Mouse (Mus musculus) 3134 (cell line): ENCODE results near the gene Fads2.
"Not testable (repeated sequence)": the region's sequence is repeated elsewhere in the genome, so short reads cannot be mapped to it uniquely, and the experiment has no call there.

Source experiments
- DNase-seq: peaks from one replicate; pipeline ENCODE4 v3.0.0-alpha.2; 2011; ENCODE audit warnings: low spot score; ENCODE audit not compliant: insufficient read length; ENCODE audit errors: extremely low read depth

Gene Fads2

DNA sequence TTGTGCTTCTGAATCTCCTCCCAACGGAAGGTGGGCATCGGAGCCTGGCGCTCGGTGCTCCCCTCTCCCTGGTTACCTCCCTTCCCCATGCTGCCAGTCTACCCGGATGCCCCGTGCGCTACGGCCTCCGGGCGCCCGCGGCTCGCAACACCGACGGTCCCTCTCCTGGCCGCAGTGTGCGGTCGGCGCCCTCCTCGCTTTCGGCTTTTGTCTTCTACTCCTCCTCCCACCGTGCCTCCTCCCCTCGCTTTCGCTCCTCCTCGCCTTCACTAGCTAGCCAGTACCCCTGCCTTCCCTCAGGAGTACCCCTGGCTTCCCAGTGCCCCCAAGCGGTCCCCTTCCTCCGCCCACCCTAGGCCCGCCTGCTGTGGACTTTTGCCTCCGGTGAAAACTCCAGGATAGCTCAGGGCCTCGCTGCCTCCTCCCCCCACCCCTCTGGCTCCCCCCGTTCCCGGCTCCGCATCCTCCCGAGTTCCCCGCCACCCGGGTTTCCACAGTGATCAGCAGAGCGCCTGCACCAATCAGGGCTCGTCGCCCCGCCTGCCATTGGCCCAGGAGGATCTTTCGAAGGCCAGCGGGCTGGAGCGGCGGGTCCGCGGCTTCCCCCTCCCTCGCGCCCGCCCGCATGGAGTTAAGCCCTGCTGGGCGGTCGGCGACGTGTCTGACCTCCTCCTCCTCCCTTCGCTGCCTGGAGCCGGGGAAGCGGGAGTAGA, at the start of gene Fads2:
Fads2 (minus strand) TSS at position 406 of the 713 bp plus-strand sequence.
- DNase-seq: peak; percentile 98

DNA sequence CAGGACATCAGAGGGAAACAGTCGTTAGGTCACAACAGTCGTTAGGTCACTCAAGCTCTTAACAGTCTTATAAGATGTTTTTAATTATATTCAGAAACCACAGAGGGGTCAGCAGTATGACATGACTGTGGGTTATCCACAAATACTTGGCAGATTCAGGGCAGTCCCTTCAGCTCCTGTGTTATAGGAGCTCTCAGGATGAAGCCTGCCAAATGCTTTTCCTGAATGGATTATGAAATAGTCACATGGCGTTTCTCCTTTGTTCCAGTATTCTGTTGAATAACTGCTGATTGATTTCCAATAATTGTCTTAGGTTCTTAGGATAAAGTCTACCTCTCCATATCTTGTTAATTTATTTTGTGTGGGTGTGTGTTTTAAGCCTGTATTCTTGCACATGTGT, 47.6 kb upstream of the Fads2 start:
- no peak for DNase-seq

DNA sequence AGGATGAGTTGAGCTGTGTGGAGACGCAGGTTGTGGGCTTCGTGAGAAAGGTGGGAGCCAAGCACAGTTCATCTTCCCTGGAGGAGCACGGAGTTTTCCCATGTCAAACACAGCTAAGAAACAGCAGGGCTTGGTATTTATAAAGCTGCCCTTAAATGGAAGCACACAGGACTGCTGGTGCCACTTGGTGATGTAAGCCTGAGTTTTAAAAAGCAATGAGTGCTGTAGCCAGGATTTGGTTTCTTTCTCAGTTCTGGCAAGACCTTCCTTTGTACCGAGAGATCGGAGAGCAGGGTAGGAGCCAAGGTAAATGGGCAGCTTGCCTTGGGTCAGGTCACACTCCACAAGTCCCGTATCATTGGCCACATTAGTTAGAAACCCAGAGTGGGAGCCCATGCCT, 47.0 kb upstream of the Fads2 start:
- DNase-seq: no peak

DNA sequence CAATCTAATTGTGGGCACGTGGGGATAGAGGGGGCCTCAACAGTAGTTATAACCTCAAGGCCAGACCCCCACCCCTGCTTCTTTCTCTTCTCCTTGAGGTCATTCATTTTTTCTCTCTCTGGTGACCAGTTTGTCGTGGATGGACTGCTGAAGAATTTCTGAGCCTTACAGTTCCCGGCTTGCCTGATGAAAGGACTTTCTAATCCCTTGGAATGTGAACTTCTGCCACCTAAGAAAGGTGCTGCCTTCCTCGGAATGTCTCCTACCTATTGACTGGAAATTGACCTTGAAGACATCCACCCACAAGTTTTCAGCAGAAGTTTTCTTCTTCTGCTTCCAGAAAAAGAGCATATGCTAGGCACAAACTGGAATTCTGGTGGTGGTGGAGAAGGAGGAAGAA, 42.9 kb upstream of the Fads2 start:
- no peak for DNase-seq

DNA sequence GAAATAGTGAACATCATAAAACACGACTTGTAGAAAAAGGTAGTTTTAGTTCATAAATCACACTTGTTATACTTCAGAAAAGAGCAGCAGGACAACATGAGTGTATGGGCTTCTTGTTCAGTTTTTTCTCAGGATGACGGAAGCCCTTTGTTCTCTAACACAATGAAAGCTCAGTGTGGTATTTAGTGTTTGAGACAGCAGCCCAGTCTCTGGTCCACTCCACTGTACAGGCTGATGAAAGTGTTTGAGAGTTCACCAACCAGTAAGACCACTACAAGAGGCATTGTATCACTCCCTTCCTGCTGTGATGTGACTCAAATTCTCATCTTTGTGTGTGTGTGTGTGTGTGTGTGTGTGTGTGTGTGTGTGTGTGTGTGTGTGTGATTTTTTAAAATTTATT, 42.1 kb upstream of the Fads2 start:
- DNase-seq: no peak

DNA sequence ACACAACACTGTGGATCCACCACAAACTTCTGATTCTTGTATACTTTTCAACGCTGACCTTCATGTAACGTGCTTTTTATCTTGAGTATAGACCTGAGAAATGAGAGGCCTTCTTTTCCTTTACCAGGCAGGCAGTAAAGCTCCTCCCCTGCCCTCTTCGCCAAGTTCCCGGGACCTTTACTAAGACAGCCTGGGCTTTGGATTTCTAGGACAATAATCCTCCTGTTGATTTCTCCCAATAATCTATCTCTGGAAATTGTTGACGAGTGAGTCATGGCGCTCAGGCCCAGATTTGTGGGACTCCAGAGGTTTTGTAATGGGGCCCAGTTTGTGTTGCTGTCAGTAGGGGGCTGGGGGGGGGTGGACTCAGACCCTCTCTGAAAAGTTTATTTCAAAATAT, 38.2 kb upstream of the Fads2 start:
- DNase-seq: no peak

DNA sequence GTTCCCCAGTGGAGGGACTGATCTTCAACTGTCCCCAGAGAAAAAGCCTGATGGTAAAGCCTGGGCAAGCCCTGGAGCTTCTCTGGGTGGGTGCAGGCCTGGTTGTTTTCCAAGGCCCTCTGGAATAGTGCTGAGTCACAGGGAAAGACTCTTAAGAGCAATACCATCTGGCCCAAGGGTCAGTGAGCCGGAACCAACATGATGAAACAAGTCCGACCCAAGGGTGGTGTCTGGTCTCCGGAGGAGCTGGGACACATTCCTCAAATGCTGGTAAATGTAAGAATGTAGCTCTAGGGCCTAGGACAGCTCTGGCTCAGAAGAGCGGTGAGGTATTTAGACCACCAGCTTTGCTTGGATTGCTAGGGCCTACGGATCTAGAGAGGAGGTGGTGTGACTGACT, 35.9 kb upstream of the Fads2 start:
- peak; percentile 74 for DNase-seq

DNA sequence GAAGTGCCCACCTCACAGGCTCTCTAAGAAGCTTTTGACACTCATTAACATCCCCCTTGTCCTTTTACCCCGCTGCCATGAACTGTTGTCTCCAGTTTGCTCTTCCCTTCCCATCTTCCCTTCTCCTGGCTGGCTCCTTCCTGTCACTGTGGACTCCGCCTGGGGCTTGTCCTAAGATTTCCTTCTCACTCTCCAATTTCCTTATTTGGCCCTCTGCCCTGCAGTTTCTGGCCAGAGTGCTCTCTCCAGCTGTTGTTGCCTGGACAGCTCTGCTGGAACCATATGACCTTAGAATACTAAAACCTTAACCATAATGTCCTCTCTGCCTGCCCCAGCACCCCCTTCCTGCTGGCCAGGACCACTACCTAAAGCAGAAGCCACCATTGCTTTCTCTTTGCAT, 33.1 kb upstream of the Fads2 start:
- DNase-seq: no peak

DNA sequence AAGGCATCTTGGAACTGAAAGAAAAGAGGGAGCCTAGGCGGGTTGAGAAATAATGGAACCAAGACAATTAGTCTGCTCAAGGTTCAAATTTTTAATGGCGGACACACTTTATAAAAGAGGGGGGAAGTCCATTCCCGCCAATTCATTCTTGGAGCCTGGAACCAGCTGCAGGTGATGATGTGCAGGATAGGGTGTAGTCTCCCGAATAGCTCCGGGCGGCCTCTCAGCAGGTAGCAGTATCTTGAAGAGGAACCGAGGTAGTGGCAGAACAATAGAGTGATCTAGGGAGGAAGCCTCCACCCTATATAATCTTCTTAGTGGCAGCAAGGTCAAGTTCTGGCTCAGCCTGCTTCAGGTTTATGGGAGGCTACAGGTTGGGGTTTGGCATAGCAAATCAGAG, 28.0 kb upstream of the Fads2 start:
- not testable (repeated sequence) for DNase-seq

DNA sequence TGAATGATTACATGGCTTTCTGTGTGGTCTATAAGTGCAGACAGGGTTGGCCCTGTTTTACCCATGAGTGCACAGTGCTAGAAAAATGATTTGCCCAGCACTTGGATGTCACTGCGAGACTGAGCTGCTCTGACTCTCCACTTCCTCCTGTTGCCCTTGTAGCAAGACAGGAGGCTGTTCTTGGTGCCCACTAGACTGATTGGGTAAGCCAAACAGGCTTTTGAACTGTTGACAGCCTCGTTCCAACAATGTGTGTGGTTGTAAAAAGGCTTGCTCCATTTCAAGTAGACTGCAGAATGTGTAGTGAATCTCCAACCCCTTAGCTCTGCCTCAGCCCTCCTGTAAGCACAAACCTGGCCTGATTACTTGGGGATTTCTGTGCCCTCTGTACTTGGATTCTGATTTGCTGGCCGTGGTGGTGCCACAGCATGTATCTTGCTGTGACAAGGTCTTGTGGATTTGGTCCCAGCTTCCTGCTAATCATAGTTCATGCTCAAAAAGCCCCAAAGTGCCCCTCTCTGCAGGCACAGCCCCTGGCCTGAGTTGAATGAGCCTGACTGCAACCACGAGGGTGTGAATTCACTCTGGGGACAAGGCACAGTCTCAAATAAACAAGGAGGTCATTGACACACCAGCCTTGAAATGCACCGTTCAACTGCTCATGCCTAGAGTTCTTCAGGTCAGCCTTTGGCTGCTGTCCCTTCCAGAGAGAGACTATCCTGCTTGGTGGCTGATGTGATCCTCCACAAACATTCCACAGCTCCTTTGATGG, 25.1 kb upstream of the Fads2 start:
- no peak for DNase-seq

DNA sequence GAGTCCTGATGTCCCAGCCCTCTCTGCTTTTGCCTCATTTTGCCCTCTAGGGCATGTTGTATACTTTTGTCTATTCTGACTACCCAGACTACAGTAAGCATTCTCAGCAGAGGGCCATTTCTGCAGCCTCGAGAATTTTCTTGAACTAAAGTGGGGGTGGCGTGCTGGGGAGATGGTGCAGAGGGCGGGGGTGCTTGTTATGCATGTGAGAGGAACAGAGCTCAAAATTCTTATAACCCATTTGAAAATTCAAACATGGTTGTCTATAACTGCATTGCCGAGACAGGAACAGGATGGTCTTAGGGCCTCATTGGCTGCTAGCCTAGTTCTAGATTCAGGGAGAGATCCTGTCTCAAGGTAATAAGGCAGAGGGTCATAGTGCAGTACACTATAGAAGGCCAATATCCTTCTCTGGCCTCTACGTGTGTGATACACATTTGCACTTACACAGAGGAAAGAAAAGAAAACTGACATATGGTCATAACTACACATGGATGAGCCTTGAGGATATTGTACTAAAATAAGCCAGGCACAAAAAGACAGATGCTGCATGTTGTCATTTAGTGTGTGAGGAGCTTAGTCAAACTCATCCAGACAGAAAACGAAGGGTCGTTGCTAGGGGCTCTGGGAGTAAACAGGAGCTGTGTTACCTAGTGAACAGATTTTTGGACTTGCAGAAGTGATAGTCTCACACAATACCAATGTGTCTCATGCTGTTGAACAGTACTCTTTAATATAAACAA, 22.5 kb upstream of the Fads2 start:
- no peak for DNase-seq

DNA sequence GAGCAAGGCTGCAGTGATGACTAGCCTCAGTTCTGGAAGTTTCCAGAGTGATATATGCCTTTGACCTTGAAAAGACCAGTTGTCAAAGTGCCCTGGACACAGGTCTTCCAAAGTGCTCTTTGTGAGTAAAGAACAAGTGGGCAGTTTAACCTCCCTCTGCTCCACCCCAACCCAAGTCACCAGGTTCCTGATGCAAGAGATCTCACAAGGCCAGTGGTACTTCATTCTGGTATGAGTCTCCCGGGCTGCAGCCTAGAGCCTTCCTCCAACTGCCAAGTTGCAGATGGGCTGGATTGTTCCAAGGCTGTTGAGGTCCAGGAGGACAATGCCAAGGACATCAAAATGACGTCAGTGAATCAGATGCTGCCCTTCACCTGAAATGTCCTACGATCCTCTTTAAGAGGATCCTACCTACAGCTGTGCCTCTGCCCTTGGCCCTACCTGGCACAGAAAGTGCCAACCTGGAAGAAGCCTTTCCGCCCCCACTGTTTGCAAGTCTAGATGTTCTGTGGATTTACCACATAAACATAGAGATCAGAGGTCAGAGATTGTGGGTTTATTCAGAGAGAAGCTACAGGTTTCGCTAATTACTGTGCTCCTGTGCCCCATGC, 20.6 kb upstream of the Fads2 start:
- DNase-seq: no peak

DNA sequence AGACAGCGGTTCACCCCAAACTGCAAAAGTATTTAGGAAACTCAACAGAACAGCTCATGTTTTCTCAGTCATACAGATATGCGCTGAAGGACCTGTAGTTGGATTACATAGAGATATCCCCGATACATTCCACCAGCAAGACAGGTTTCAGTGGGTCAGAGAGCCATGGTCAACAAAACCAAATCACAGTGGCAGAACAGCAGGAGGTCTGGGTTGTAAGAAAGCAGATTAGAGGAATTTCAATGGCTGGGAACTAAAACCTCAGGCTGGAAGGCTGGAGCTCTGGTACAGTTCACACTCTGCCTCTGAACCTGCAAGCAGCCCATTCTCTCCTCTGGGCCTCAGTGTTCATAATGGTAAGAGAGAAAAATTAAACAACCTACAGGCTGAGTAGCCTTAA, 15.1 kb upstream of the Fads2 start:
- DNase-seq: no peak

DNA sequence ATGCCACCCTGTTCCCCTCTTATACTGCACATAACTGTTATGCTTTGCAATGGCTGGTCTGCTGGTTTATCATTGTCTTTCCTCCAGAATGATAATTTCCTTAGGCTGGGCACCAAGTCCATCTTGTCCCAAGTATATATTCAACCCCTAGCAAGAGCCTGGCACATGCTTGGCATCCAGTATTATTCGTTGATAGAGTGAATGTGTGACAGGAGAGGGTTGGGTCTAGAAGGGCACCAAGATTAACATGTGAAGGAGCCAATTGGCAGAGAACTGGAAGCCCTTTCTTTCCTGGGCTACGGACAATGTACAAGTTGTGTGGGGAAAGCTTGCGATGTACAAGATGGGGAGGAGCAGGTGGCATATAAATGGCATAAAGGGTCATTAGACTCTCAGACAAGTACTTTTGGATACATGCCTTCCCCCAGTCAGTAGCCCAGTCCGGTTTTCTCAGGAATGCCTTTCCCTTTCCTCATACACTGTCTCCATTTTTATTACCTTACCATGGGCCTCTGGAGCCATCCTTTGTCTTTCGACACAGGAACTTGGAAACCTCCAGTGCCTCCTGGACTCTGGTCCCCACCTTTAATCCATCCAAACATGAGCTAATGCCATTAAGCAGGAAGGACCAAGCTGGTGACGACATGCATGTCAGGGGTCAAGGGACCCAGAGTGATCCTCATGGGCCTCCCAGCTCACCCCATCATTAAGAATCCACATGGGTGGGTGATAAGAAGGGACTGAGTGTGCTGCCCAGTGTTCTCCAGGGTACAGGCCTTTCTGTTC, 14.0 kb upstream of the Fads2 start:
- no peak for DNase-seq

DNA sequence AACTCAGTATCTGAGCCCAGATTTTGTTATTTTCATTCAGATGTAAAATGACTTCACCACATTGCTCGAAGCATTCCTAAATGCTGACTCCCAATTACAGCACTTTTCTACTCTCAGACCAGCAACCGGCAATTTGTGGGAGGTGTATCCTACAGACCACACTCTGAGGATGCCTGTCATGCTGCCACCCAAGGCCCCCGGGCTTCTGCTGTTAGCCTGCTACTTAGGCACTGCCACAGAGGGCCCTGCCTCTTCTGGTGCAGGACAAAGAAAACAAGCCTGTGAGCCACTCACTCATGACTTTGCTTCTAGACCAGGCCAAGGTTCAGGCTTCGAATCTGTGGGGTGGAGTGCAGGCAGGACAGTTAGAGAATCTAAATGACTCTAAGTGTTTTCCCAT, 11.4 kb upstream of the Fads2 start:
- DNase-seq: peak; percentile 49

DNA sequence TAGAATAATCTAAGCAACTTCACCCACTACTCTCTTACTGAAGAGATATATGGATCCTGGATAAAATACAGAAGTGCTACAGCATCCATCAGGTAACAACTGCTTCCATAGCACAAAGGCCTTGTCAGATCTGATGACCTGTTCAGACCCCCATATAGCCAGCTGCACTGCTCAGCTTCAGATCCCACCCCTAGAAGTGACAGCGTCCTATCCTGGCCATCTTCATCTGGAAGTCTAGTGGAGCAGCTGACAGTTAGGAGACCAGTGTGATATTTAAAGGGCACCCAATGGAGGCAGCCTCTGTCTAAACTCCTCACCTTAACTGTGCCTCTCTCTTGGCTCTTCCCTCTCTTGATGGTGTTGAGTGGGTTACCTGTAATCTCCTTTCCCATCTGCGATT, 7.1 kb upstream of the Fads2 start:
- DNase-seq: no peak

DNA sequence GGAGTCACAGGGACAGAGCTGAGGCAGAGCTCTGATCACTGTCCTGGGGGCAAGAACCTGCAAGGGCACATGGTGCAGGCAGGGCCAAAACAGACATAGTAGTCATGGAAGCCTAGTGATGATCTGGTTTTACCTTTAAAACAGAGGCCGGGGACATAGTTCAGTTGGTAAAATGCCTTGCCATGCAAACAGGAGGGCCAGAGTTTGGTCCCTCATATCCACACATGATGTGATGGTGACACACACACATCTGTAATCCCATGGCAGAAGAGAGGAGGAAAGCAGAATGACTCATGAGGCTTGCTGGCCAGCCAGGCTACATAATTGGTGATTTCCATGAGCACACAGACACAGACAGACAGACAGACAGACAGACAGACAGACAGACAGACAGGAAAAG, 6.6 kb upstream of the Fads2 start:
- DNase-seq: no peak

DNA sequence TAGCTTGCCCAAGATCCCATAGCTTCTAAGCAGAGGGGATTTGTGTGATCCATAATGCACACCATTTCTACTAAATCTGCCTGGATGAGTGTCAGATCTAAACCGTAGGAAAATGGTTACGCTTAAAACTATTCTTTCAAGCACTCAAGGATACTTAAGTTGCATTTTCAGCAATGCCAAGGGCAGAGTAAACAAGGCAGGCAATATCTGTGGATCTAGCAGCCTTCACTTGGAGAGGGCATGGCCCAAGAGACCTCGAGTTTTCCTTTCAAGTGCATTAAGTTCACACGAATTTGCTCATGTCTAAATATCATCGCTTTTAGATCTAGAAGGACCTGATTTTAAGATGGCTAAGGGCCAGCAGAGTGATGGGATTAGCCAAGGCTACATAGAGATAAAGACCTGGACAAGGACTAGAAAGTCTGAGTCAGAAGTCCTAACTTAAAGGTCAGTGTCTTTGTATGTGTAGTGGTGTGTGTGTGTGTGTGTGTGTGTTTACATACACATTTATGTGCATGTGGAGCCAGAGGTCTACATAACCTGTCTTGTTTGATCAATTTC, 5.6 kb upstream of the Fads2 start:
- DNase-seq: no peak

DNA sequence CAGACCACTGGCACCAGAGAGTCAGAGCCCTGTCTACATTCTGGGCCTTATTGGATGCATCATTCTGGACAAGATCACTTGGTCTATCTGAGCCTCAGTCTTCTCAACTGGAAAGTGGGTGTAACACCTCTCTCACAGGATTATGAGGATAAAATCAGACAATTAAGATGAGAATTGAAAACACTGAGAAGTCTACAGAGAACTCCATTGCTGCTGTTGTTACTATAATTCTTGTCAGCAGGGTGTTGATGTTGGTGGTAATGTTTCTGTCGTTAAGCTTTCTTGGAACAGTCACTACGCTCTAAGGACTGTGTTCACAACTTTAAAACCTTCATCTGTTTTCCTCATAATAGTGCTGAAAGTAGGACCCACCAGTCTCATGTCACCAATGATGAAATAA, 5.1 kb upstream of the Fads2 start:
- no peak for DNase-seq

DNA sequence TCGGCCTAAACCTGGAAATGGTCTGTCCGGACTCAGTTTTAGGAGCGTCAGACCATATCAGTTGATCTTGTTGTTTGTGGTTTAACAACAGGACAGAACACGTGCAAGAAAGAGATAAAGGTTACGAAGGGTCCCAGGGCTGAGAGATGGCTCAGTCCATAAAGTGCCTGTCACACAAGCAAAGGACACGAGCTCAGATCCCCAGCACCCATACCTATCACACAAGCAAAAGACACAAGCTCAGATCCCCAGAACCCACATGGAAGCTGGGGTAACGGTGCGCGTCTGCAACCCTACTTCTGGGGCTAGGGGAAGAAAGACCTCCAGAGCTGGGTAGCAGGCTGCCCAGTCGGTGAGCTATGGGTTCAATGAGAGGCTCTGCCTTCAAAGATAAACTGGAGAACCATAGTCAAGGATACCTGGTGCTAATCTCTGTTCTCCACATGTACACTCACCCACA, 3.5 kb upstream of the Fads2 start:
- DNase-seq: no peak
